Mouse (Mus musculus) right cerebral cortex, postnatal 14 days (tissue): ENCODE measurements around the gene Wdr83.
"Not testable (repeated sequence)": the region's sequence is repeated elsewhere in the genome, so short reads cannot be mapped to it uniquely, and the experiment has no call there.

Experiments
- DNase-seq: peaks from one replicate; pipeline ENCODE4 v3.0.0; 2022

Gene Wdr83

GRCm38 (mm10) chr8:85081216-85081555 is at the start of gene Wdr83:
Wdr83 (minus strand) TSS chr8:85081306.
- no peak for DNase-seq

- DNase-seq: no peak
Observed at GRCm38 (mm10) chr8:85123691-85124090, 42.6 kb upstream of the Wdr83 start.

- no peak for DNase-seq
Observed at GRCm38 (mm10) chr8:85122995-85123394, 41.9 kb upstream of the Wdr83 start, which contains the start of gene Zfp791. Zfp791 (minus strand) TSS chr8:85123095.

GRCm38 (mm10) chr8:85120251-85120650 is 39.1 kb upstream of the Wdr83 start:
- DNase-seq: not testable (repeated sequence)

GRCm38 (mm10) chr8:85119052-85119981 is 38.2 kb upstream of the Wdr83 start:
- DNase-seq: peak; percentile 76

GRCm38 (mm10) chr8:85116984-85117383 is 35.9 kb upstream of the Wdr83 start:
- DNase-seq: no peak

GRCm38 (mm10) chr8:85115501-85115900 is 34.4 kb upstream of the Wdr83 start:
- no peak for DNase-seq

GRCm38 (mm10) chr8:85113241-85113640 is 32.1 kb upstream of the Wdr83 start:
- DNase-seq: no peak

GRCm38 (mm10) chr8:85100076-85100665 is 19.1 kb upstream of the Wdr83 start:
- no peak for DNase-seq

GRCm38 (mm10) chr8:85096850-85097249 is 15.7 kb upstream of the Wdr83 start:
- no peak for DNase-seq

- DNase-seq: no peak
Observed at GRCm38 (mm10) chr8:85096196-85096595, 15.1 kb upstream of the Wdr83 start.

GRCm38 (mm10) chr8:85095566-85095965 is 14.5 kb upstream of the Wdr83 start:
- DNase-seq: no peak

GRCm38 (mm10) chr8:85095051-85095450 is 13.9 kb upstream of the Wdr83 start:
- DNase-seq: no peak

- DNase-seq: no peak
Observed at GRCm38 (mm10) chr8:85091526-85092090, 10.5 kb upstream of the Wdr83 start.

- no peak for DNase-seq
Observed at GRCm38 (mm10) chr8:85090856-85091255, 9.8 kb upstream of the Wdr83 start.

- DNase-seq: no peak
Observed at GRCm38 (mm10) chr8:85088771-85089170, 7.7 kb upstream of the Wdr83 start.

- no peak for DNase-seq
Observed at GRCm38 (mm10) chr8:85086238-85086637, 5.1 kb upstream of the Wdr83 start.

GRCm38 (mm10) chr8:85084633-85085032 is 3.5 kb upstream of the Wdr83 start:
- no peak for DNase-seq

- DNase-seq: peak; percentile 87
Observed at GRCm38 (mm10) chr8:85083108-85083813, 2.2 kb upstream of the Wdr83 start, which contains the start of gene Man2b1. Man2b1 (plus strand) TSS chr8:85083270.

GRCm38 (mm10) chr8:85082169-85082568 is 1.1 kb upstream of the Wdr83 start:
- DNase-seq: not testable (repeated sequence)

GRCm38 (mm10) chr8:85080532-85081215 is 432 bp downstream of the Wdr83 start, which contains the start of gene Wdr83os:
Wdr83os (plus strand) TSS chr8:85080740.
- peak; percentile 57 for DNase-seq

GRCm38 (mm10) chr8:85080214-85080531 is 933 bp downstream of the Wdr83 start:
- no peak for DNase-seq

GRCm38 (mm10) chr8:85076993-85077392 is 4.1 kb downstream of the Wdr83 start:
- DNase-seq: peak; percentile 78
